30 mouse cellular contexts compared by ENCODE assay signal in the genomic region with DNA sequence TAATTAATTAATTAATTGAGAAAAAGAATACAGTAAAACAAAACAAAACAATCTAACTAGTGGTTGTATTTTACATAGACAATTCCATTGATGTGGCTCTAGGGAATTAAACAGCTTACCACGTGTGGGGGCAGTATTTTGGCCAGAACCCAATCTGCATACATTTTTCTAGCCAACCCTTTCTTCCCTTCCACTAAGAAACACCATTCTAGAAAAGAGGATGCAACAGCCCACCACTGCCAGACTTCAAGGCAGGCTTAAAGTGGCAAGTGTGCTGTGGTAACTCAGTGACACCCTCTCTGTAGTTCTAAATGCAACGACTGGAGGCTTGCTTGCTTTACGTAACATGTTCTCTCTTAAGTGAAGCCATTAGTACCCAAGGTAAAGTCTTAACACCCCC. TPM values are rescaled to one million over a fixed set of nuclear protein-coding genes. Genes with fewer than 3 reads are reported as not detected.
"Had no signal": no experiment of that assay in that cellular context is flagged by ENCODE, and none has a peak within 500 bp of the region (broad histone marks: within the 10 kb centered on the region; RNA-seq: fewer than 3 reads in every experiment).

No protein-coding gene starts in this region.

- H3K9ac ChIP-seq: heart, embryonic 12.5 days; hindbrain, embryonic 12.5 days; hindbrain, embryonic 14.5 days; intestine, embryonic 15.5 days; limb, embryonic 12.5 days; liver, embryonic 13.5 days; liver, embryonic 15.5 days had no signal

- H3K36me3 ChIP-seq: heart, embryonic 10.5 days; heart, embryonic 12.5 days; hindbrain, embryonic 10.5 days; hindbrain, embryonic 12.5 days; intestine, embryonic 15.5 days; limb, embryonic 10.5 days; limb, embryonic 12.5 days; liver, embryonic 13.5 days; liver, embryonic 15.5 days had no signal

- ATAC-seq: hindbrain, embryonic 16.5 days; inflammation-experienced regulatory T-cells, adult 6 months; intestine, embryonic 15.5 days; intestine, postnatal 0 days had no signal

- H3K4me1 ChIP-seq: intestine, embryonic 15.5 days; liver, embryonic 13.5 days; liver, embryonic 15.5 days had no signal

- H3K9me3 ChIP-seq: heart, embryonic 10.5 days; heart, embryonic 12.5 days; hindbrain, embryonic 10.5 days; hindbrain, embryonic 12.5 days; intestine, embryonic 15.5 days; limb, embryonic 10.5 days; limb, embryonic 12.5 days; liver, embryonic 13.5 days; liver, embryonic 15.5 days had no signal

- DNase-seq: gastrocnemius, adult 2 months; gastrocnemius, postnatal 10 days; gastrocnemius, postnatal 25 days; heart, adult 2 months; heart, postnatal 10 days; heart, postnatal 4 days; kidney, adult 18-20 months; kidney, adult 8-10 months; kidney, postnatal 10 days; kidney, postnatal 25 days; kidney, postnatal 4 days; liver; liver, embryonic 13.5 days had no signal

- H3K27me3 ChIP-seq: heart, embryonic 12.5 days; hindbrain, embryonic 12.5 days; limb, embryonic 12.5 days; liver, embryonic 13.5 days; liver, embryonic 15.5 days had no signal

- H3K4me2 ChIP-seq: heart, embryonic 12.5 days; hindbrain, embryonic 12.5 days; hindbrain, embryonic 14.5 days; intestine, embryonic 15.5 days; limb, embryonic 12.5 days; liver, embryonic 11.5 days; liver, embryonic 13.5 days; liver, embryonic 15.5 days had no signal

- H3K4me3 ChIP-seq: gastrocnemius, adult 2 months; heart, adult 2 months; heart, embryonic 10.5 days; heart, embryonic 12.5 days; hindbrain, embryonic 10.5 days; hindbrain, embryonic 12.5 days; intestine, embryonic 15.5 days; layer of hippocampus, adult 2 months; left cerebral cortex, adult 2 months; limb, embryonic 10.5 days; limb, embryonic 12.5 days; liver, embryonic 13.5 days; liver, embryonic 15.5 days had no signal

- H3K27ac ChIP-seq: gastrocnemius, adult 2 months; heart, adult 2 months; heart, embryonic 10.5 days; hindbrain, embryonic 10.5 days; hindbrain, embryonic 12.5 days; hindbrain, embryonic 14.5 days; intestine, embryonic 15.5 days; layer of hippocampus, adult 2 months; left cerebral cortex, adult 2 months; limb, embryonic 10.5 days; limb, embryonic 12.5 days; liver, embryonic 13.5 days; liver, embryonic 15.5 days had no signal

RNA-seq across cellular contexts. Expression of gene Cpvl, which starts 18.6 kb away (rescaled TPM):
- polyA plus RNA-seq: heart, adult 2 months; heart, embryonic 10.5 days; heart, embryonic 12.5 days; heart, embryonic 14.5 days; heart, embryonic 16.5 days; hindbrain, embryonic 12.5 days; hindbrain, embryonic 14.5 days; inflammation-experienced regulatory T-cells, adult 6 months; liver, embryonic 11.5 days; liver, embryonic 13.5 days; liver, embryonic 15.5 days had no signal
